Mouse (Mus musculus) heart, embryonic 13.5 days (tissue): ENCODE measurements around the gene LTO1. TPM values are rescaled to one million over a fixed set of nuclear protein-coding genes. Genes with fewer than 3 reads are reported as not detected.
"Not testable (repeated sequence)": the region's sequence is repeated elsewhere in the genome, so short reads cannot be mapped to it uniquely, and the experiment has no call there.

Experiments
- ATAC-seq: fragments of 200-750 bp; cut with Nextera tagmentation; 2 replicates; pipeline ENCODE4 v1.8.0; 2017; ENCODE audit warnings: moderate TSS enrichment; ENCODE audit not compliant: insufficient number of reproducible peaks, low FRiP score, low TSS enrichment; ENCODE audit errors: extremely low read depth
- H3K27ac ChIP-seq: fragments of 300-500 bp; sonication (generic); replicated peaks from 2 replicates; pipeline ENCODE4 v1.5.1; 2015; ENCODE audit warnings: moderate library complexity, mild to moderate bottlenecking, inconsistent platforms
- H3K27me3 ChIP-seq: fragments of 300-500 bp; sonication (generic); replicated peaks from 2 replicates; pipeline ENCODE4 v1.6.1; 2015; ENCODE audit warnings: mild to moderate bottlenecking, inconsistent platforms
- H3K36me3 ChIP-seq: fragments of 300-500 bp; sonication (generic); 2 replicates; pipeline ENCODE4 v1.6.1; 2015; ENCODE audit warnings: mild to moderate bottlenecking, inconsistent platforms
- H3K4me1 ChIP-seq: fragments of 300-500 bp; sonication (generic); 2 replicates; pipeline ENCODE4 v1.6.1; 2015; ENCODE audit warnings: inconsistent platforms
- H3K4me2 ChIP-seq: fragments of 300-500 bp; sonication (generic); 2 replicates; pipeline ENCODE4 v1.6.1; 2015; ENCODE audit warnings: inconsistent platforms, mild to moderate bottlenecking, moderate library complexity
- H3K4me3 ChIP-seq: fragments of 300-500 bp; sonication (generic); 2 replicates; pipeline ENCODE4 v1.5.1; 2015; ENCODE audit warnings: moderate library complexity, mild to moderate bottlenecking, inconsistent platforms
- H3K9ac ChIP-seq: fragments of 300-500 bp; sonication (generic); 2 replicates; pipeline ENCODE4 v1.6.1; 2015; ENCODE audit warnings: inconsistent platforms, mild to moderate bottlenecking, moderate library complexity
- H3K9me3 ChIP-seq: fragments of 300-500 bp; sonication (generic); 2 replicates; pipeline ENCODE4 v1.6.1; 2016; ENCODE audit warnings: inconsistent platforms
- WGBS: fragments of 180-500 bp; shearing (Covaris S2); methylation state at CpG from one replicate; pipeline ENCODE4 v1.1.7; 2015; ENCODE audit warnings: mixed read lengths; 5-methylcytosine and 5-hydroxymethylcytosine counted together
- polyA plus RNA-seq: library from polyadenylated mRNA; unstranded; fragments of >200 nt; fragmentation: Nextera tagmentation; extraction: Ambion mirVana; gene quantifications from 2 replicates; pipeline ENCODE4 v1.2.1, GENCODE M21; 2015

Gene LTO1
- polyA plus RNA-seq, result 19.7 and 21.3 TPM in 2 replicates

GRCm38 (mm10) chr7:144914948-144915750, at the start of gene LTO1:
TSS of gene LTO1 (plus strand) at chr7:144915100.
- peaks cover 15% of the 10 kb centered on the region for H3K4me1 ChIP-seq
- H3K27ac ChIP-seq, result peak within 1 kb of the TSS; percentile 73
- WGBS, result under 1% methylated on average over 55 of the region's 55 CpGs
- H3K36me3 ChIP-seq, result peaks cover 36% of the 10 kb centered on the region
- peak within 1 kb of the TSS; percentile 92 for H3K9ac ChIP-seq
- H3K9me3 ChIP-seq, result no peaks in the 10 kb centered on the region
- peak within 1 kb of the TSS; percentile 91 for H3K4me3 ChIP-seq
- peak within 1 kb of the TSS; percentile 97 for H3K4me2 ChIP-seq
- ATAC-seq, result peak; percentile 91
- H3K27me3 ChIP-seq, result no peaks in the 10 kb centered on the region

- H3K4me2 ChIP-seq, result no peak overlapping the region
- no peaks in the 10 kb centered on the region for H3K4me1 ChIP-seq
- no peak for ATAC-seq
- peaks cover 61% of the 10 kb centered on the region for H3K27me3 ChIP-seq
- no peak overlapping the region for H3K27ac ChIP-seq
- no peak overlapping the region for H3K9ac ChIP-seq
- 59% methylated on average over 4 of the region's 4 CpGs for WGBS
- no peaks in the 10 kb centered on the region for H3K9me3 ChIP-seq
- no peaks in the 10 kb centered on the region for H3K36me3 ChIP-seq
- no peak overlapping the region for H3K4me3 ChIP-seq
Measured at GRCm38 (mm10) chr7:144867161-144867560, 47.7 kb upstream of the LTO1 start.

GRCm38 (mm10) chr7:144867602-144868001, 47.3 kb upstream of the LTO1 start:
- no peak for ATAC-seq
- Histone ChIP-seq H3K9ac (no peak overlapping the region), H3K9me3 (no peaks in the 10 kb centered on the region), H3K4me2 (no peak overlapping the region), H3K27ac (no peak overlapping the region), H3K36me3 (no peaks in the 10 kb centered on the region), H3K4me1 (no peaks in the 10 kb centered on the region), H3K4me3 (no peak overlapping the region), H3K27me3 (peaks cover 56% of the 10 kb centered on the region)
- WGBS, result 67% methylated on average over 8 of the region's 8 CpGs

- H3K4me1 ChIP-seq, result peaks cover 13% of the 10 kb centered on the region
- H3K27ac ChIP-seq, result no peak overlapping the region
- no peak overlapping the region for H3K4me3 ChIP-seq
- ATAC-seq, result no peak
- H3K4me2 ChIP-seq, result no peak overlapping the region
- peaks cover 29% of the 10 kb centered on the region for H3K27me3 ChIP-seq
- no peaks in the 10 kb centered on the region for H3K9me3 ChIP-seq
- H3K9ac ChIP-seq, result no peak overlapping the region
- H3K36me3 ChIP-seq, result no peaks in the 10 kb centered on the region
- WGBS, result 49% methylated on average over 4 of the region's 4 CpGs
Measured at GRCm38 (mm10) chr7:144872420-144872819, 42.5 kb upstream of the LTO1 start.

GRCm38 (mm10) chr7:144873160-144873559, 41.7 kb upstream of the LTO1 start:
- Histone ChIP-seq H3K27me3 (peaks cover 25% of the 10 kb centered on the region; the same call in 1 of the 2 replicates), H3K4me3 (no peak overlapping the region), H3K9me3 (no peaks in the 10 kb centered on the region), H3K36me3 (no peaks in the 10 kb centered on the region), H3K4me1 (peaks cover 13% of the 10 kb centered on the region), H3K27ac (no peak overlapping the region), H3K4me2 (no peak overlapping the region), H3K9ac (no peak overlapping the region)
- WGBS, result 59% methylated on average over 4 of the region's 4 CpGs
- ATAC-seq, result no peak

- no peak for ATAC-seq
- Histone ChIP-seq H3K9ac (peak overlapping the region; percentile 24; the same call in 1 of the 2 replicates), H3K4me1 (peaks cover 13% of the 10 kb centered on the region), H3K36me3 (no peaks in the 10 kb centered on the region), H3K27ac (no peak overlapping the region), H3K4me2 (no peak overlapping the region), H3K4me3 (no peak overlapping the region), H3K9me3 (no peaks in the 10 kb centered on the region), H3K27me3 (peaks cover 25% of the 10 kb centered on the region; the same call in 1 of the 2 replicates)
- 73% methylated on average over 4 of the region's 4 CpGs for WGBS
Measured at GRCm38 (mm10) chr7:144874226-144874625, 40.7 kb upstream of the LTO1 start.

GRCm38 (mm10) chr7:144878401-144878800, 36.5 kb upstream of the LTO1 start:
- WGBS, result 91% methylated on average over 1 of the region's 1 CpGs
- peaks cover 18% of the 10 kb centered on the region for H3K4me1 ChIP-seq

GRCm38 (mm10) chr7:144883106-144883505, 31.8 kb upstream of the LTO1 start:
- Histone ChIP-seq H3K4me3 (no peak overlapping the region), H3K36me3 (no peaks in the 10 kb centered on the region), H3K27me3 (peaks cover 25% of the 10 kb centered on the region), H3K9ac (no peak overlapping the region), H3K4me2 (no peak overlapping the region), H3K27ac (no peak overlapping the region), H3K4me1 (peaks cover 14% of the 10 kb centered on the region), H3K9me3 (no peaks in the 10 kb centered on the region)
- no peak for ATAC-seq
- 27% methylated on average over 2 of the region's 2 CpGs for WGBS

More at GRCm38 (mm10) chr7:144878401-144878800, 36.5 kb upstream of the LTO1 start:
- Histone ChIP-seq H3K9ac (no peak overlapping the region), H3K27me3 (peaks cover 33% of the 10 kb centered on the region), H3K36me3 (no peaks in the 10 kb centered on the region), H3K4me2 (no peak overlapping the region), H3K4me3 (no peak overlapping the region), H3K27ac (no peak overlapping the region), H3K9me3 (no peaks in the 10 kb centered on the region)
- no peak for ATAC-seq

GRCm38 (mm10) chr7:144887672-144888071, 27.2 kb upstream of the LTO1 start:
- Histone ChIP-seq H3K4me2 (no peak overlapping the region), H3K9ac (no peak overlapping the region), H3K36me3 (no peaks in the 10 kb centered on the region), H3K4me3 (no peak overlapping the region), H3K27me3 (peaks cover 54% of the 10 kb centered on the region), H3K9me3 (no peaks in the 10 kb centered on the region), H3K27ac (no peak overlapping the region), H3K4me1 (peaks cover 14% of the 10 kb centered on the region)
- no peak for ATAC-seq
- WGBS, result 75% methylated on average over 2 of the region's 2 CpGs

- Histone ChIP-seq H3K9me3 (no peaks in the 10 kb centered on the region), H3K9ac (no peak overlapping the region), H3K27me3 (peaks cover 62% of the 10 kb centered on the region), H3K4me2 (no peak overlapping the region), H3K4me3 (no peak overlapping the region), H3K36me3 (no peaks in the 10 kb centered on the region), H3K4me1 (peaks cover 8% of the 10 kb centered on the region), H3K27ac (no peak overlapping the region)
- ATAC-seq, result no peak
- WGBS, result 4% methylated on average over 18 of the region's 18 CpGs
Measured at GRCm38 (mm10) chr7:144888564-144889299, 26.2 kb upstream of the LTO1 start.

- H3K4me2 ChIP-seq, H3K9me3 ChIP-seq, ATAC-seq, H3K27ac ChIP-seq, H3K9ac ChIP-seq, H3K4me3 ChIP-seq, H3K36me3 ChIP-seq: not testable (repeated sequence)
- WGBS, result 100% methylated on average over 1 of the region's 1 CpGs
- H3K27me3 ChIP-seq, result peaks cover 80% of the 10 kb centered on the region
- H3K4me1 ChIP-seq, result peaks cover 12% of the 10 kb centered on the region
Measured at GRCm38 (mm10) chr7:144890661-144891060, 24.2 kb upstream of the LTO1 start.
